Mouse (Mus musculus): ENCODE data around the gene Sntg2. TPM values are rescaled to one million over a fixed set of nuclear protein-coding genes. Genes with fewer than 3 reads are reported as not detected.
A peak's percentile ranks its signal among the peaks of the same experiment; 100 is the strongest.

Sntg2 gene
- polyA plus RNA-seq, 1 experiment: 1.00 TPM

DNA sequence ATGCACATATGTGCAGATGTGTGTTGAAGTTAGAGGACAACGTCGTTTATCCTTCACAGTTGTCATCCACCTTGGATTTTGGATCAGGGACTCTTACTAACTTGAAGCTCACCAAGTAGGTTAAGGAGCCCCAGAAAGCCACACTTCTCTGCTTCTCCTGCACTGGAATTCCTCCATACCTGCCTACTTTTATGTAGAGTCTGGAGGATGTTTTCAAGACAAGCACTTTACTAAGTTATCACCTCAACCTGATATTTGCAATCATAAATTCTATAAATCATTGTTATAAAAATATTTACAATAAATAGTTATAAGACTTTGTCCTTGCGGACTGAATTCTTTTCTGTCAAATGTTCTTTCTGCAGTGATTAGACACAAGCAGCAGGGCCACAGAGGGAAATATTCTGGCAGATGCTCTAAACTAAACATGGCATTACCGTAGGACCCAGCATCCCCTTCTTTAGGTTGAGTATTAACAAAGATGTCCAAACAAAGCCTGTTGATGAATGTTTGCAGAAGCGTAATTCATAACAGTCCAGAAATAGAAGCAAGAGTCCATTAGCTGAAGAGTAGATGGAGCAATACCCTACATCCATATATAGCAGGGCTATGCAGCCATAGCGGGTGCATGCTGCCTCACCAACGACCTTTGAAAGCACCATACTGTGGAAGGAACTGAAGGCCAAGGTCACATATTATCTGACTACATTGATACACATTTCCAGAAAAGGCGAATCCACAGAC lies 100.8 kb downstream of the Sntg2 start:
- no peaks in the 10 kb centered on the region for H3K27me3 ChIP-seq (ENCODE audit: control insufficient read depth, insufficient read depth, low read length)
- 91% methylated on average over 8 of the region's 8 CpGs for WGBS

DNA sequence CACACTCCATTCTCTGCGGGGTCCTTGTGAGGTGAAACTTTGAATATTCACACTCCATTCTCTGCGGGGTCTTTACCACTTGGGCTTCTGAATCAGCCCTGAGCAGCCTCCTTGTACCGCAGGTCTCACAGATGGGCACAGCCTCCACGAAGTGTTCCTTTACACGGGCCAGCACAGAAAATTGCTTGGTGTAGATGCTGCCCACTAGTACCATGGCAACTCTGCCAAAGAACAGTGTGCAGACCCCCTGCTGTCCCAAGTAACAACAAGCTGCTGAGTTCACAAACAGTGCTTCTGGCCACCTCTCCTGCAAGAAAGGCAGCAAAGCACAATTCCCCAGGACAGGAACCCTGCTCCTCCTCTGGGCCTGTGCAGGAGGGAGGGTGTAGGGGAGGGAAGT lies 109.0 kb downstream of the Sntg2 start:
- Histone ChIP-seq H3K4me1 (ENCODE audit: control insufficient read depth, insufficient read depth, low read length) (no peaks in the 10 kb centered on the region), H3K27ac (ENCODE audit: insufficient read depth, low read length) (no peak overlapping the region), H3K27me3 (ENCODE audit: control insufficient read depth, insufficient read depth, low read length) (no peaks in the 10 kb centered on the region), H3K4me3 (replicated peaks; ENCODE audit: insufficient read depth, low read depth, low read length) (no peak overlapping the region)
- DNase-seq: no peak
- TF ChIP-seq POLR2A (IDR thresholded peaks at IDR 0.05; ENCODE audit: borderline replicate concordance, insufficient read depth, low read length) (no peak), CTCF (IDR thresholded peaks at IDR 0.05; ENCODE audit: borderline replicate concordance, insufficient read depth, low read depth, low read length) (no peak)
- WGBS: 42% methylated on average over 5 of the region's 5 CpGs

More for the DNA sequence above, 100.8 kb downstream of the Sntg2 start:
- Histone ChIP-seq H3K4me3 (replicated peaks; ENCODE audit: insufficient read depth, low read depth, low read length) (no peak overlapping the region), H3K27ac (ENCODE audit: insufficient read depth, low read length) (no peak overlapping the region), H3K4me1 (ENCODE audit: control insufficient read depth, insufficient read depth, low read length) (no peaks in the 10 kb centered on the region)
- no peak for DNase-seq
- TF ChIP-seq CTCF (IDR thresholded peaks at IDR 0.05; ENCODE audit: borderline replicate concordance, insufficient read depth, low read depth, low read length) (no peak), POLR2A (IDR thresholded peaks at IDR 0.05; ENCODE audit: borderline replicate concordance, insufficient read depth, low read length) (no peak)

DNA sequence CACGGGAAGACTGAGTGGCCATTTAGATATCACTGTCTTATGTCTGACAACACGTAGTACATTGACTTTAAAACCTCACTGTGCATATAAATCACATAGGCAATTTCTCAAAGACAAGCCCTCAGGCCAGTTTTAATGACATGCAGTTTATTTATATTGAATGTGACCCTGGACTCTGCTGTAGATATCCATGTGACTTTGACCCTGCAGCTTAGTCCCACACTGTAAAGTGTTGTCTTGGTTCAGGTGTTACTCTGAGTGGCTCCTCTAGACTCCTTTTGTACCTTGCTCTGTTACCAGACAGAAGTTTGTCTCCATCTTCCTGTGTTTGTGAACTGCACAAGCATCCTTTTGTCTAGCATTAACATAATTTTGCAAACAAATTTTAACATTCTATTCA lies 112.0 kb downstream of the Sntg2 start:
- TF ChIP-seq POLR2A (IDR thresholded peaks at IDR 0.05; ENCODE audit: borderline replicate concordance, insufficient read depth, low read length): no peak
- no peak for TF ChIP-seq CTCF (IDR thresholded peaks at IDR 0.05; ENCODE audit: borderline replicate concordance, insufficient read depth, low read depth, low read length)
- Histone ChIP-seq H3K4me3 (replicated peaks; ENCODE audit: insufficient read depth, low read depth, low read length) (no peak overlapping the region), H3K4me1 (ENCODE audit: control insufficient read depth, insufficient read depth, low read length) (peaks cover 4% of the 10 kb centered on the region; the same call in 1 of the 2 replicates), H3K27me3 (ENCODE audit: control insufficient read depth, insufficient read depth, low read length) (no peaks in the 10 kb centered on the region), H3K27ac (ENCODE audit: insufficient read depth, low read length) (no peak overlapping the region)
- no peak for DNase-seq
- WGBS: 67% methylated on average over 2 of the region's 2 CpGs

DNA sequence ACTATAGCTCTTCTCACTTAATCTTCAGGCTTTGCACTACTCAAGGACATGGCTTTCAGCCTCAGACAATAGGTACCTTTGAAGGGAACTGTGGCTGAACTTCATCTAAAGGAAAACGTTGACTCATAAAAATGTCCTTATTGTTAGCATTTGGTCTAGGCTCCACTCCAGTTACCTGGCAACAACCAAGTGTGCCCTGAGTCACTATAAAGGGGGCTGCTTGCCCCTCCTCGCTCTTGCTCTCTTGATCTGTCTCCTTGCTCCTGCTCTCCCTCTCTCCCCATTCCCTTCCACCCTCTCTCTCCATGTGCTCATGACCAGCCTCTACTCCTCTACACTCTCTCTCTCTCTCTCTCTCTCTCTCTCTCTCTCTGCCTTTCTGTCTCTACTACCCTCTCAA lies 114.5 kb downstream of the Sntg2 start:
- TF ChIP-seq POLR2A (IDR thresholded peaks at IDR 0.05; ENCODE audit: borderline replicate concordance, insufficient read depth, low read length) (no peak), CTCF (IDR thresholded peaks at IDR 0.05; ENCODE audit: borderline replicate concordance, insufficient read depth, low read depth, low read length) (no peak)
- Histone ChIP-seq H3K4me1 (ENCODE audit: control insufficient read depth, insufficient read depth, low read length) (peaks cover 4% of the 10 kb centered on the region; the same call in 1 of the 2 replicates), H3K27ac (ENCODE audit: insufficient read depth, low read length) (no peak overlapping the region), H3K4me3 (replicated peaks; ENCODE audit: insufficient read depth, low read depth, low read length) (no peak overlapping the region), H3K27me3 (ENCODE audit: control insufficient read depth, insufficient read depth, low read length) (no peaks in the 10 kb centered on the region)
- 54% methylated on average over 2 of the region's 2 CpGs for WGBS
- DNase-seq: no peak

DNA sequence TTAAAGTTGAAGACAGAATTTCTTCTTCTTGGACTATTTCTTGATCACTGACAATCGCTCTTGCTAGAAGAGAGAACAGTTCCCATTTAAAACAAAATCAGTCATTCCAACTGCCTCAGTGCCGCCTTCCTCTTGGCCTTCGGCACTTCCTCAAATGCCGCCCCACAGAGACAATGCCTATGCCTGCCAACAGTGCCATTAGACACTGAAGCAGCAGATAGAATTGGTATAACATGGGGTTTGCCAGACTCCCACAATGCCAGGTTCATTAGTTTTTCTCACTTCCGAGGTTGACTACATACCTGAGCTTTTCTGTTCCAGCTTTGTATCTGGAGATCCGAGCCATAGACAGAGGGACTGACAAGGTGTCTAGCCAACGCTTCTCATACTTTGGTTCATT lies 115.5 kb downstream of the Sntg2 start:
- Histone ChIP-seq H3K4me1 (ENCODE audit: control insufficient read depth, insufficient read depth, low read length) (peaks cover 4% of the 10 kb centered on the region; the same call in 1 of the 2 replicates), H3K4me3 (replicated peaks; ENCODE audit: insufficient read depth, low read depth, low read length) (no peak overlapping the region), H3K27me3 (ENCODE audit: control insufficient read depth, insufficient read depth, low read length) (no peaks in the 10 kb centered on the region), H3K27ac (ENCODE audit: insufficient read depth, low read length) (no peak overlapping the region)
- no peak for TF ChIP-seq POLR2A (IDR thresholded peaks at IDR 0.05; ENCODE audit: borderline replicate concordance, insufficient read depth, low read length)
- TF ChIP-seq CTCF (IDR thresholded peaks at IDR 0.05; ENCODE audit: borderline replicate concordance, insufficient read depth, low read depth, low read length): no peak
- 9% methylated on average over 7 of the region's 7 CpGs for WGBS
- peak; percentile 18 to 52 for DNase-seq

DNA sequence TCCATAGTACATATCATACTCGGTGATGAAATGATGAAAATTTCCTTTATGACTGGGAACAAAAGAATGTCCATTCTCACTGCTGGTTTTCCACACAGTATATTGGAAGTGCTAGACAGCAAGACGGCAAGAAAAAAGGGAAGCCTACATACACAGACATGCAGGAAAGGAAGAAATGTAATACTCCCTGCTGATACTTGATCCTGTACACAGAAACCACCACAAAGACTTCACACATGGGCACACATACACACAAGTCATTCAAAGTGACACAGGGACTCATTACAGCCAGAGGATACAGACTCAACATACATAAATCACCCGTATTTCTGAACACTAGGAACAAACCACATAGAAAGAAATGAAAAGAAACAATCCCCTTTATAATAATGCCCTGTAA lies 117.0 kb downstream of the Sntg2 start:
- 81% methylated on average over 3 of the region's 3 CpGs for WGBS
- H3K27me3 ChIP-seq (ENCODE audit: control insufficient read depth, insufficient read depth, low read length): no peaks in the 10 kb centered on the region
- TF ChIP-seq CTCF (IDR thresholded peaks at IDR 0.05; ENCODE audit: borderline replicate concordance, insufficient read depth, low read depth, low read length) (no peak), POLR2A (IDR thresholded peaks at IDR 0.05; ENCODE audit: borderline replicate concordance, insufficient read depth, low read length) (no peak)
- H3K4me1 ChIP-seq (ENCODE audit: control insufficient read depth, insufficient read depth, low read length): peaks cover 4% of the 10 kb centered on the region; the same call in 1 of the 2 replicates
- DNase-seq: no peak
- no peak overlapping the region for H3K4me3 ChIP-seq (replicated peaks; ENCODE audit: insufficient read depth, low read depth, low read length)
- no peak overlapping the region for H3K27ac ChIP-seq (ENCODE audit: insufficient read depth, low read length)

DNA sequence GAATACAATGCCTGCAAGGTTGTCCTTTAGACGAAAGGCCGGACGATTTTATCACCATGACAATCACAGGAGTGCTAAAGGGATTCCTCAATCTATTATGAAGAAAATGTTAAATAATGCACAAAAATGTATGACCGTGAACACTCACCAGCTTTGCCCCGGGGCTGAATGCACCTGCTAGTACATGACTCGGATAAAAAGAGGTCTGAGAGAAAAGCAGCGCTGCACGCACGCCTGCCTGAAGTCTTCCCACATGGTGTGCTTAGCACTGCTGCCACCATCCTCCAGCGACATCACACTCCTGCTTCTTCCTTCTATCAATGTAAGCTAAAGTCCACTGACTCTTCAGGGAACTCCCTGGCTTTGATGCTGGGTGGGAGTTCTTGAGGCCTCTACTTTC lies 118.6 kb downstream of the Sntg2 start:
- H3K27ac ChIP-seq (ENCODE audit: insufficient read depth, low read length): no peak overlapping the region
- TF ChIP-seq CTCF (IDR thresholded peaks at IDR 0.05; ENCODE audit: borderline replicate concordance, insufficient read depth, low read depth, low read length) (no peak), POLR2A (IDR thresholded peaks at IDR 0.05; ENCODE audit: borderline replicate concordance, insufficient read depth, low read length) (no peak)
- no peaks in the 10 kb centered on the region; the same call in 1 of the 2 replicates for H3K27me3 ChIP-seq (ENCODE audit: control insufficient read depth, insufficient read depth, low read length)
- no peak for DNase-seq
- 86% methylated on average over 10 of the region's 10 CpGs for WGBS
- H3K4me3 ChIP-seq (replicated peaks; ENCODE audit: insufficient read depth, low read depth, low read length): no peak overlapping the region
- H3K4me1 ChIP-seq (ENCODE audit: control insufficient read depth, insufficient read depth, low read length): peaks cover 4% of the 10 kb centered on the region; the same call in 1 of the 2 replicates

DNA sequence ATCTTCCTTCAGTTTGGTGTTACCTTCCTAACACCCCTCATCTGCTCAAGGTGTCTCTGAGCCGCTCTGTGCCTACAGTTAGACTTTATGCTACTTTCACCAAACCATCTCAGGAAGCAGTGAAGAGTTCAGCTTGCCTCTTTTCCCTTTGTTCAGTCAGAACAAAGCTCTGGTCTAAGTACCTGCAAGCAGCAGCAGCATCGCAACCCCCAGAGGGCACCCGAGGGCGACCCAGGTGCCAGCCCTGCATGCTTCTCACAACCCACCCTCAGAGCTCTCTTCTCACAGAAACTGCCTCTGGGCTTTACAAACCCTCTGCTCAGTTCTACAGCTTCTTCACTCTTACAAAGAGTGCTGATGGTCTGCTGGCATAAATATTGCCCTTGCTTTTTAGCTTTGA lies 120.8 kb downstream of the Sntg2 start:
- H3K4me1 ChIP-seq (ENCODE audit: control insufficient read depth, insufficient read depth, low read length): peaks cover 4% of the 10 kb centered on the region; the same call in 1 of the 2 replicates
- 97% methylated on average over 4 of the region's 4 CpGs for WGBS
- H3K4me3 ChIP-seq (replicated peaks; ENCODE audit: insufficient read depth, low read depth, low read length): no peak overlapping the region
- no peak for DNase-seq
- TF ChIP-seq CTCF (IDR thresholded peaks at IDR 0.05; ENCODE audit: borderline replicate concordance, insufficient read depth, low read depth, low read length) (no peak), POLR2A (IDR thresholded peaks at IDR 0.05; ENCODE audit: borderline replicate concordance, insufficient read depth, low read length) (no peak)
- H3K27ac ChIP-seq (ENCODE audit: insufficient read depth, low read length): no peak overlapping the region
- H3K27me3 ChIP-seq (ENCODE audit: control insufficient read depth, insufficient read depth, low read length): no peaks in the 10 kb centered on the region; the same call in 1 of the 2 replicates
